Mouse (Mus musculus): ENCODE results near the gene Lsm11. TPM values are rescaled to one million over a fixed set of nuclear protein-coding genes. Genes with fewer than 3 reads are reported as not detected.

Gene Lsm11
- total RNA-seq (2021), result 10 to 100 TPM; 92.2 to 93.4 TPM

- DNase-seq, result peak; percentile 96
- intact Hi-C loops (cut with DNase I), result loop anchor here (5.0 kb wide), 1 partner anchor 273 kb away; no protein-coding TSS in a partner anchor
Measured at GRCm38 (mm10) chr11:45944643-45945156, at the start of gene Lsm11. TSS of gene Lsm11 (minus strand) at chr11:45944935.

GRCm38 (mm10) chr11:45992087-45992486 lies 47.4 kb upstream of the Lsm11 start:
- DNase-seq, result no peak
- intact Hi-C loops (cut with DNase I), result no loop called here

- intact Hi-C loops (cut with DNase I), result no loop called here
- peak; percentile 11 for DNase-seq
Measured at GRCm38 (mm10) chr11:45991604-45992003, 46.9 kb upstream of the Lsm11 start.

- no peak for DNase-seq
- intact Hi-C loops (cut with DNase I), result no loop called here
Measured at GRCm38 (mm10) chr11:45980893-45981253, 36.1 kb upstream of the Lsm11 start.

- DNase-seq, result peak; percentile 71
- intact Hi-C loops (cut with DNase I), result no loop called here
Measured at GRCm38 (mm10) chr11:45979946-45980892, 35.5 kb upstream of the Lsm11 start, which contains the start of gene Sox30. TSS of gene Sox30 (plus strand) at chr11:45980310.

GRCm38 (mm10) chr11:45976061-45976460 lies 31.3 kb upstream of the Lsm11 start:
- intact Hi-C loops (cut with DNase I), result no loop called here
- no peak for DNase-seq

- no peak for DNase-seq
- intact Hi-C loops (cut with DNase I), result no loop called here
Measured at GRCm38 (mm10) chr11:45974466-45974865, 29.7 kb upstream of the Lsm11 start.

GRCm38 (mm10) chr11:45973635-45974034 lies 28.9 kb upstream of the Lsm11 start:
- intact Hi-C loops (cut with DNase I), result no loop called here
- no peak for DNase-seq

GRCm38 (mm10) chr11:45968466-45968865 lies 23.7 kb upstream of the Lsm11 start:
- intact Hi-C loops (cut with DNase I), result loop anchor here (10.0 kb wide), 1 partner anchor 86 kb away; the partner anchor contains the start of genes Adam19 and Gm12166
- DNase-seq, result no peak

- intact Hi-C loops (cut with DNase I), result loop anchor here (10.0 kb wide), 1 partner anchor 88 kb away; the partner anchor contains the start of genes Adam19 and Gm12166
- DNase-seq, result no peak
Measured at GRCm38 (mm10) chr11:45966896-45967295, 22.2 kb upstream of the Lsm11 start.

GRCm38 (mm10) chr11:45960003-45960402 lies 15.3 kb upstream of the Lsm11 start:
- intact Hi-C loops (cut with DNase I), result loop anchor here (10.0 kb wide), 1 partner anchor 95 kb away; the partner anchor contains the start of genes Adam19 and Gm12166
- no peak for DNase-seq

- intact Hi-C loops (cut with DNase I), result no loop called here
- peak; percentile 12 for DNase-seq
Measured at GRCm38 (mm10) chr11:45959598-45959997, 14.9 kb upstream of the Lsm11 start.

- intact Hi-C loops (cut with DNase I), result no loop called here
Measured at GRCm38 (mm10) chr11:45955127-45955627, 10.4 kb upstream of the Lsm11 start, which contains the start of gene Thg1l. TSS of gene Thg1l (minus strand) at chr11:45955494.

GRCm38 (mm10) chr11:45947491-45947890 lies 2.8 kb upstream of the Lsm11 start:
- intact Hi-C loops (cut with DNase I), result no loop called here
- no peak for DNase-seq

More at GRCm38 (mm10) chr11:45955127-45955627, 10.4 kb upstream of the Lsm11 start, which contains the start of gene Thg1l:
- DNase-seq, result peak; percentile 89

GRCm38 (mm10) chr11:45946796-45947195 lies 2.1 kb upstream of the Lsm11 start:
- no peak for DNase-seq
- intact Hi-C loops (cut with DNase I), result no loop called here

- intact Hi-C loops (cut with DNase I), result loop anchor here (5.0 kb wide), 1 partner anchor 273 kb away; no protein-coding TSS in a partner anchor
- DNase-seq, result peak; percentile 29
Measured at GRCm38 (mm10) chr11:45943891-45944642, 668 bp downstream of the Lsm11 start.

GRCm38 (mm10) chr11:45943108-45943705 lies 1.5 kb downstream of the Lsm11 start:
- intact Hi-C loops (cut with DNase I), result loop anchor here (5.0 kb wide), 1 partner anchor 274 kb away; no protein-coding TSS in a partner anchor
- DNase-seq, result peak; percentile 20

- intact Hi-C loops (cut with DNase I), result loop anchor here (5.0 kb wide), 1 partner anchor 275 kb away; no protein-coding TSS in a partner anchor
- no peak for DNase-seq
Measured at GRCm38 (mm10) chr11:45942281-45942680, 2.5 kb downstream of the Lsm11 start.

GRCm38 (mm10) chr11:45938917-45939316 lies 5.8 kb downstream of the Lsm11 start:
- no peak for DNase-seq
- intact Hi-C loops (cut with DNase I), result no loop called here

GRCm38 (mm10) chr11:45937478-45937877 lies 7.3 kb downstream of the Lsm11 start:
- intact Hi-C loops (cut with DNase I), result no loop called here
- DNase-seq, result no peak
